Mouse (Mus musculus): Measurements from ENCODE around the gene Ppme1. TPM values are rescaled to one million over a fixed set of nuclear protein-coding genes. Genes with fewer than 3 reads are reported as not detected.
A peak's percentile ranks its signal among the peaks of the same experiment; 100 is the strongest.

Gene Ppme1
- polyA plus RNA-seq, 1 experiment, result 23.6 TPM

GRCm38 (mm10) chr7:100388174-100388573 is 16.1 kb upstream of the Ppme1 start:
- TF ChIP-seq POLR2A (IDR thresholded peaks at IDR 0.05; ENCODE audit: borderline replicate concordance, control insufficient read depth, low read depth, low read length) (no peak), CTCF (IDR thresholded peaks at IDR 0.05; ENCODE audit: control insufficient read depth, insufficient read depth, low read length) (no peak)
- Histone ChIP-seq H3K27ac (ENCODE audit: control insufficient read depth, insufficient read depth, low read depth, low read length, poor library complexity) (no peak overlapping the region), H3K4me1 (ENCODE audit: control insufficient read depth, insufficient read depth, low read length) (no peaks in the 10 kb centered on the region; the same call in 1 of the 2 replicates), H3K4me3 (replicated peaks; ENCODE audit: control insufficient read depth, low read depth, low read length) (no peak overlapping the region)
- 98% methylated on average over 2 of the region's 2 CpGs for WGBS

- 23% methylated on average over 2 of the region's 2 CpGs for WGBS
- Histone ChIP-seq H3K4me1 (ENCODE audit: control insufficient read depth, insufficient read depth, low read length) (no peaks in the 10 kb centered on the region; the same call in 1 of the 2 replicates), H3K27ac (ENCODE audit: control insufficient read depth, insufficient read depth, low read depth, low read length, poor library complexity) (no peak overlapping the region), H3K4me3 (replicated peaks; ENCODE audit: control insufficient read depth, low read depth, low read length) (no peak overlapping the region)
- TF ChIP-seq CTCF (IDR thresholded peaks at IDR 0.05; ENCODE audit: control insufficient read depth, insufficient read depth, low read length), result no peak
- no peak for TF ChIP-seq POLR2A (IDR thresholded peaks at IDR 0.05; ENCODE audit: borderline replicate concordance, control insufficient read depth, low read depth, low read length)
Measured at GRCm38 (mm10) chr7:100383207-100383606, 11.1 kb upstream of the Ppme1 start.

GRCm38 (mm10) chr7:100381161-100381560 is 9.1 kb upstream of the Ppme1 start:
- TF ChIP-seq POLR2A (IDR thresholded peaks at IDR 0.05; ENCODE audit: borderline replicate concordance, control insufficient read depth, low read depth, low read length) (no peak), CTCF (IDR thresholded peaks at IDR 0.05; ENCODE audit: control insufficient read depth, insufficient read depth, low read length) (no peak)
- H3K4me1 ChIP-seq (ENCODE audit: control insufficient read depth, insufficient read depth, low read length), result no peaks in the 10 kb centered on the region; the same call in 1 of the 2 replicates
- no peak overlapping the region for H3K4me3 ChIP-seq (replicated peaks; ENCODE audit: control insufficient read depth, low read depth, low read length)
- no peak overlapping the region for H3K27ac ChIP-seq (ENCODE audit: control insufficient read depth, insufficient read depth, low read depth, low read length, poor library complexity)

- Histone ChIP-seq H3K4me3 (replicated peaks; ENCODE audit: control insufficient read depth, low read depth, low read length) (no peak overlapping the region), H3K4me1 (ENCODE audit: control insufficient read depth, insufficient read depth, low read length) (no peaks in the 10 kb centered on the region), H3K27ac (ENCODE audit: control insufficient read depth, insufficient read depth, low read depth, low read length, poor library complexity) (no peak overlapping the region)
- 83% methylated on average over 2 of the region's 2 CpGs for WGBS
- TF ChIP-seq POLR2A (IDR thresholded peaks at IDR 0.05; ENCODE audit: borderline replicate concordance, control insufficient read depth, low read depth, low read length) (no peak), CTCF (IDR thresholded peaks at IDR 0.05; ENCODE audit: control insufficient read depth, insufficient read depth, low read length) (no peak)
Measured at GRCm38 (mm10) chr7:100378257-100378656, 6.2 kb upstream of the Ppme1 start.

- H3K27ac ChIP-seq (ENCODE audit: control insufficient read depth, insufficient read depth, low read depth, low read length, poor library complexity), result peak overlapping the region; percentile 60
- TF ChIP-seq POLR2A (IDR thresholded peaks at IDR 0.05; ENCODE audit: borderline replicate concordance, control insufficient read depth, low read depth, low read length), result no peak
- 6% methylated on average over 17 of the region's 17 CpGs for WGBS
- H3K4me3 ChIP-seq (replicated peaks; ENCODE audit: control insufficient read depth, low read depth, low read length), result peak overlapping the region; percentile 73
- no peaks in the 10 kb centered on the region; the same call in 1 of the 2 replicates for H3K4me1 ChIP-seq (ENCODE audit: control insufficient read depth, insufficient read depth, low read length)
Measured at GRCm38 (mm10) chr7:100372452-100372980, 409 bp upstream of the Ppme1 start.

- Histone ChIP-seq H3K4me1 (ENCODE audit: control insufficient read depth, insufficient read depth, low read length) (peaks cover 2% of the 10 kb centered on the region; the same call in 1 of the 2 replicates), H3K4me3 (replicated peaks; ENCODE audit: control insufficient read depth, low read depth, low read length) (no peak overlapping the region), H3K27ac (ENCODE audit: control insufficient read depth, insufficient read depth, low read depth, low read length, poor library complexity) (no peak overlapping the region; the same call in 1 of the 2 replicates)
- 29% methylated on average over 6 of the region's 6 CpGs for WGBS
- TF ChIP-seq POLR2A (IDR thresholded peaks at IDR 0.05; ENCODE audit: borderline replicate concordance, control insufficient read depth, low read depth, low read length), result no peak
- no peak for TF ChIP-seq CTCF (IDR thresholded peaks at IDR 0.05; ENCODE audit: control insufficient read depth, insufficient read depth, low read length)
Measured at GRCm38 (mm10) chr7:100364888-100365287, 7.2 kb downstream of the Ppme1 start.

- H3K27ac ChIP-seq (ENCODE audit: control insufficient read depth, insufficient read depth, low read depth, low read length, poor library complexity), result no peak overlapping the region
- no peak for TF ChIP-seq CTCF (IDR thresholded peaks at IDR 0.05; ENCODE audit: control insufficient read depth, insufficient read depth, low read length)
- no peak for TF ChIP-seq POLR2A (IDR thresholded peaks at IDR 0.05; ENCODE audit: borderline replicate concordance, control insufficient read depth, low read depth, low read length)
- WGBS, result 80% methylated on average over 2 of the region's 2 CpGs
- no peak overlapping the region for H3K4me3 ChIP-seq (replicated peaks; ENCODE audit: control insufficient read depth, low read depth, low read length)
- peaks cover 2% of the 10 kb centered on the region; the same call in 1 of the 2 replicates for H3K4me1 ChIP-seq (ENCODE audit: control insufficient read depth, insufficient read depth, low read length)
Measured at GRCm38 (mm10) chr7:100363162-100363561, 8.9 kb downstream of the Ppme1 start.

GRCm38 (mm10) chr7:100357856-100358255 is 14.3 kb downstream of the Ppme1 start:
- TF ChIP-seq CTCF (IDR thresholded peaks at IDR 0.05; ENCODE audit: control insufficient read depth, insufficient read depth, low read length) (no peak), POLR2A (IDR thresholded peaks at IDR 0.05; ENCODE audit: borderline replicate concordance, control insufficient read depth, low read depth, low read length) (no peak)
- no peak overlapping the region for H3K4me3 ChIP-seq (replicated peaks; ENCODE audit: control insufficient read depth, low read depth, low read length)
- no peak overlapping the region for H3K27ac ChIP-seq (ENCODE audit: control insufficient read depth, insufficient read depth, low read depth, low read length, poor library complexity)
- H3K4me1 ChIP-seq (ENCODE audit: control insufficient read depth, insufficient read depth, low read length), result no peaks in the 10 kb centered on the region

GRCm38 (mm10) chr7:100356768-100357167 is 15.3 kb downstream of the Ppme1 start:
- Histone ChIP-seq H3K4me1 (ENCODE audit: control insufficient read depth, insufficient read depth, low read length) (no peaks in the 10 kb centered on the region), H3K27ac (ENCODE audit: control insufficient read depth, insufficient read depth, low read depth, low read length, poor library complexity) (no peak overlapping the region), H3K4me3 (replicated peaks; ENCODE audit: control insufficient read depth, low read depth, low read length) (no peak overlapping the region)
- WGBS, result 98% methylated on average over 1 of the region's 1 CpGs
- TF ChIP-seq POLR2A (IDR thresholded peaks at IDR 0.05; ENCODE audit: borderline replicate concordance, control insufficient read depth, low read depth, low read length) (no peak), CTCF (IDR thresholded peaks at IDR 0.05; ENCODE audit: control insufficient read depth, insufficient read depth, low read length) (no peak)

All from bone marrow, adult 2 months (tissue).